Mouse (Mus musculus) limb, embryonic 13.5 days (tissue): ENCODE measurements around the gene Lgr6. TPM values are rescaled to one million over a fixed set of nuclear protein-coding genes. Genes with fewer than 3 reads are reported as not detected.

ENCODE experiments used
- ATAC-seq: fragments of 200-750 bp; cut with Nextera tagmentation; 2 replicates; pipeline ENCODE4 v1.8.0; 2017; ENCODE audit warnings: low read depth, moderate number of reproducible peaks, moderate TSS enrichment; ENCODE audit not compliant: low FRiP score
- H3K27ac ChIP-seq: fragments of 300-500 bp; sonication (generic); 2 replicates; pipeline ENCODE4 v1.5.1; 2015; ENCODE audit warnings: inconsistent platforms, mild to moderate bottlenecking, moderate library complexity
- H3K27me3 ChIP-seq: fragments of 300-500 bp; sonication (generic); 2 replicates; pipeline ENCODE4 v1.6.1; 2015; ENCODE audit warnings: mild to moderate bottlenecking, inconsistent platforms
- H3K36me3 ChIP-seq: fragments of 300-500 bp; sonication (generic); 2 replicates; pipeline ENCODE4 v1.6.1; 2015; ENCODE audit warnings: inconsistent platforms, mild to moderate bottlenecking, moderate library complexity
- H3K4me1 ChIP-seq: fragments of 300-500 bp; sonication (generic); 2 replicates; pipeline ENCODE4 v1.6.1; 2015; ENCODE audit warnings: inconsistent platforms
- H3K4me2 ChIP-seq: fragments of 300-500 bp; sonication (generic); replicated peaks from 2 replicates; pipeline ENCODE4 v1.6.1; 2015; ENCODE audit warnings: inconsistent platforms, mild to moderate bottlenecking, moderate library complexity
- H3K4me3 ChIP-seq: fragments of 300-500 bp; sonication (generic); 2 replicates; pipeline ENCODE4 v1.5.1; 2015; ENCODE audit warnings: moderate library complexity, mild to moderate bottlenecking, inconsistent platforms
- H3K9ac ChIP-seq: fragments of 300-500 bp; sonication (generic); 2 replicates; pipeline ENCODE4 v1.6.1; 2015; ENCODE audit warnings: mild to moderate bottlenecking, inconsistent platforms
- H3K9me3 ChIP-seq: fragments of 300-500 bp; sonication (generic); 2 replicates; pipeline ENCODE4 v1.6.1; 2016; ENCODE audit warnings: inconsistent platforms
- WGBS: fragments of 180-500 bp; shearing (Covaris S2); methylation state at CpG from one replicate; pipeline ENCODE4 v1.1.7; 2015; 5-methylcytosine and 5-hydroxymethylcytosine counted together
- polyA plus RNA-seq: library from polyadenylated mRNA; unstranded; fragments of >200 nt; fragmentation: Nextera tagmentation; extraction: Ambion mirVana; gene quantifications from 2 replicates; pipeline ENCODE4 v1.2.1, GENCODE M21; 2015

Gene Lgr6
- polyA plus RNA-seq, 1 experiment from 2014 or later, result 2.7 TPM

- ATAC-seq, result no peak
- Histone ChIP-seq H3K36me3 (no peaks in the 10 kb centered on the region), H3K4me1 (peaks cover 5% of the 10 kb centered on the region; the same call in 1 of the 2 replicates), H3K9me3 (no peaks in the 10 kb centered on the region), H3K9ac (no peak overlapping the region), H3K4me2 (no peak overlapping the region), H3K27me3 (no peaks in the 10 kb centered on the region), H3K4me3 (no peak overlapping the region), H3K27ac (no peak overlapping the region)
- WGBS, result 88% methylated on average over 6 of the region's 6 CpGs
These were observed 168.7 kb downstream of the Lgr6 start for GRCm38 (mm10) chr1:134936335-134936734.

Other genes starting within 250 kb of the Lgr6 start
- 6.5 and 7.1 TPM in 2 replicates for gene Ppp1r12b, start 149.3 kb downstream of the Lgr6 start, polyA plus RNA-seq
- 29.6 and 32.5 TPM in 2 replicates for gene Ube2t, start 142.7 kb downstream of the Lgr6 start, polyA plus RNA-seq
- 2.3 TPM in 2 replicates for gene Ptpn7, start 27.4 kb upstream of the Lgr6 start, polyA plus RNA-seq
- 61.8 and 67.1 TPM in 2 replicates for gene Arl8a, start 41.5 kb upstream of the Lgr6 start, polyA plus RNA-seq
- gene Gpr37l1, start 62.4 kb upstream of the Lgr6 start, polyA plus RNA-seq, result 0.06 TPM in 1 of 2 replicates, not detected in the other
- gene Elf3, start 153.3 kb upstream of the Lgr6 start, polyA plus RNA-seq, result 3.4 and 4.2 TPM in 2 replicates
- 93.3 and 95.3 TPM in 2 replicates for gene Rnpep, start 178.8 kb upstream of the Lgr6 start, polyA plus RNA-seq
- 183 and 185 TPM in 2 replicates for gene Timm17a, start 208.5 kb upstream of the Lgr6 start, polyA plus RNA-seq
- gene Lmod1, start 219.5 kb upstream of the Lgr6 start, polyA plus RNA-seq, result 0.37 and 0.54 TPM in 2 replicates